Mouse (Mus musculus) 3134 (cell line): Measurements from ENCODE around the gene Rhobtb1.

ENCODE experiments used
- DNase-seq: peaks from one replicate; pipeline ENCODE4 v3.0.0-alpha.2; 2011; ENCODE audit warnings: low spot score; ENCODE audit not compliant: insufficient read length; ENCODE audit errors: extremely low read depth

Gene Rhobtb1

GRCm38 (mm10) chr10:69268061-69268643 is 116.9 kb downstream of the Rhobtb1 start:
- DNase-seq: no peak

GRCm38 (mm10) chr10:69271436-69271835 is 120.2 kb downstream of the Rhobtb1 start:
- DNase-seq: no peak

- DNase-seq: no peak
Measured at GRCm38 (mm10) chr10:69274275-69274674, 123.0 kb downstream of the Rhobtb1 start.

- DNase-seq: no peak
Measured at GRCm38 (mm10) chr10:69274705-69275104, 123.5 kb downstream of the Rhobtb1 start.

- no peak for DNase-seq
Measured at GRCm38 (mm10) chr10:69275811-69276775, 124.9 kb downstream of the Rhobtb1 start.

GRCm38 (mm10) chr10:69276920-69277435 is 125.7 kb downstream of the Rhobtb1 start:
- no peak for DNase-seq

- no peak for DNase-seq
Measured at GRCm38 (mm10) chr10:69278764-69279606, 127.8 kb downstream of the Rhobtb1 start.

- no peak for DNase-seq
Measured at GRCm38 (mm10) chr10:69279607-69279978, 128.4 kb downstream of the Rhobtb1 start.

- DNase-seq: no peak
Measured at GRCm38 (mm10) chr10:69286939-69287338, 135.7 kb downstream of the Rhobtb1 start.

GRCm38 (mm10) chr10:69288086-69288485 is 136.9 kb downstream of the Rhobtb1 start:
- no peak for DNase-seq

- DNase-seq: no peak
Measured at GRCm38 (mm10) chr10:69288720-69289119, 137.5 kb downstream of the Rhobtb1 start.

- DNase-seq: no peak
Measured at GRCm38 (mm10) chr10:69290736-69291135, 139.5 kb downstream of the Rhobtb1 start.

- DNase-seq: no peak
Measured at GRCm38 (mm10) chr10:69295919-69296318, 144.7 kb downstream of the Rhobtb1 start.

- DNase-seq: no peak
Measured at GRCm38 (mm10) chr10:69299985-69300384, 148.8 kb downstream of the Rhobtb1 start.

GRCm38 (mm10) chr10:69302667-69303066 is 151.4 kb downstream of the Rhobtb1 start:
- DNase-seq: no peak

- no peak for DNase-seq
Measured at GRCm38 (mm10) chr10:69304819-69305218, 153.6 kb downstream of the Rhobtb1 start.

- DNase-seq: no peak
Measured at GRCm38 (mm10) chr10:69305600-69305999, 154.4 kb downstream of the Rhobtb1 start.

- DNase-seq: peak; percentile 41
Measured at GRCm38 (mm10) chr10:69306205-69306604, 155.0 kb downstream of the Rhobtb1 start.

GRCm38 (mm10) chr10:69307067-69307466 is 155.8 kb downstream of the Rhobtb1 start:
- DNase-seq: peak; percentile 34

- DNase-seq: no peak
Measured at GRCm38 (mm10) chr10:69309109-69309508, 157.9 kb downstream of the Rhobtb1 start.

GRCm38 (mm10) chr10:69311867-69312266 is 160.6 kb downstream of the Rhobtb1 start:
- no peak for DNase-seq
